Mouse (Mus musculus): ENCODE data around the gene Frs2.

DNA sequence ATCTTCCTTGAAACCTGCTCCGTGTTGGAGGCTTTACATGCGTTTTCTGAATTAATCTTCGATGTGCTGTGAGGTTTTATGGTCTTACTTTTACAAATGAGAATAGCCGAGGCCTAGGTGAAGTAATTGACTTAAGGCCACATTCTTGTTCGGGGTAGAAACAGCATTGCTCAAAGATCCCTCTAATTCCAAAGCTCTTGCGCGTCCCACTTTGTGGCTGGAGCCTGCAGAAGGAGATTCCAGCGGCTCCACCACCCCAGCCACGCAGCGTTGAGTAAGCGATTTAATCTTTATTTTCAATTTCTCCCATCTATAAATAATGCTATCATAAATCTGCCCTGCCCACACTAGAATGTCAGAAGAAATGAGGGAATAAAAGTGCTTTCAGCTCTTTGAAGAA, 2.9 kb upstream of the Frs2 start:
- TF ChIP-seq POLR2A (IDR thresholded peaks at IDR 0.05; ENCODE audit: borderline replicate concordance, insufficient read depth, low read length) (no peak), CTCF (IDR thresholded peaks at IDR 0.05; ENCODE audit: borderline replicate concordance, insufficient read depth, low read depth, low read length) (no peak)

Measured in cerebellum, adult 2 months (tissue).